Mouse (Mus musculus): ENCODE measurements around the gene Rfc1. TPM values are rescaled to one million over a fixed set of nuclear protein-coding genes. Genes with fewer than 3 reads are reported as not detected.

The Rfc1 gene
- 146 and 160 TPM in 2 replicates for polyA plus RNA-seq (2011; ENCODE audit: insufficient read depth, insufficient read length, low read depth, missing spikeins)

GRCm38 (mm10) chr5:65335298-65336074 is at the start of gene Rfc1:
TSS of gene Rfc1 (minus strand) at chr5:65335670.
- H3K4me3 ChIP-seq (ENCODE audit: low read depth, low read length): peak within 1 kb of the TSS; percentile 88
- no peaks in the 10 kb centered on the region for H3K9me3 ChIP-seq (replicated peaks; ENCODE audit: control insufficient read depth, insufficient read depth, low read length, poor library complexity, severe bottlenecking)
- peak within 1 kb of the TSS; percentile 90 for H3K9ac ChIP-seq (ENCODE audit: low read depth, poor library complexity, severe bottlenecking)
- no peaks in the 10 kb centered on the region for H3K27me3 ChIP-seq (ENCODE audit: control insufficient read depth, insufficient read depth, low read length, poor library complexity, severe bottlenecking)
- peak within 1 kb of the TSS; percentile 49 for H3K27ac ChIP-seq (ENCODE audit: insufficient read depth, low read length)
- 0 out of 2 replicates have a peak, but pooled peaks have one; percentile 21 for TF ChIP-seq EP300 (IDR thresholded peaks at IDR 0.05; ENCODE audit: insufficient read depth, low read depth, low read length)
- peak; percentile 71 for TF ChIP-seq POLR2A (IDR thresholded peaks at IDR 0.05; ENCODE audit: insufficient read depth, low read length)
- TF ChIP-seq CTCF (IDR thresholded peaks at IDR 0.05; ENCODE audit: low read depth, low read length): no peak
- no peaks in the 10 kb centered on the region for H3K4me1 ChIP-seq (ENCODE audit: control insufficient read depth, insufficient read depth, low read length)
- no peaks in the 10 kb centered on the region for H3K36me3 ChIP-seq (ENCODE audit: control insufficient read depth, insufficient read depth, low read length, poor library complexity, severe bottlenecking)

DNA sequence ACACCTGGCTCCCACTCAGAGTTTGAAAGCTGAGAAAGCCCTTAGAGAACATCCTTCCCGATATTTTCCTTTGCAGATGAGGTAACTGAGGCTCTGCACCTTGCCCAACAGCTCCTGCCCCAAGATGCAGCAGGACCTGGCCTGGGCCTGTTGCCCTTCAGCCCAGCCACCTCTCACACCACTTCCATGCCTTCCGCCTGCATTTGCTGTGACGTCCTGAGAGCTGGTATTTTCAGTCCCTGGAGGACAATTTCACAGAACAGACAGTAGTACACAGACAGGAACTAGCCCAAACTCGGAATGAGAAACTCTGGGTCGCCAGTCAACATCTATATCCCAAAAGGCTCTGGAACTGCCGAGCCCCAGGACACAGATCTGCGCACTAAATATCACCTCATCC is 39.3 kb upstream of the Rfc1 start:
- Histone ChIP-seq H3K4me1 (ENCODE audit: control insufficient read depth, insufficient read depth, low read length) (no peaks in the 10 kb centered on the region), H3K4me3 (ENCODE audit: low read depth, low read length) (no peak overlapping the region), H3K9ac (ENCODE audit: low read depth, poor library complexity, severe bottlenecking) (no peak overlapping the region), H3K36me3 (ENCODE audit: control insufficient read depth, insufficient read depth, low read length, poor library complexity, severe bottlenecking) (no peaks in the 10 kb centered on the region), H3K27me3 (ENCODE audit: control insufficient read depth, insufficient read depth, low read length, poor library complexity, severe bottlenecking) (no peaks in the 10 kb centered on the region), H3K9me3 (replicated peaks; ENCODE audit: control insufficient read depth, insufficient read depth, low read length, poor library complexity, severe bottlenecking) (no peaks in the 10 kb centered on the region), H3K27ac (ENCODE audit: insufficient read depth, low read length) (no peak overlapping the region)
- TF ChIP-seq POLR2A (IDR thresholded peaks at IDR 0.05; ENCODE audit: insufficient read depth, low read length) (no peak), CTCF (IDR thresholded peaks at IDR 0.05; ENCODE audit: low read depth, low read length) (no peak), EP300 (IDR thresholded peaks at IDR 0.05; ENCODE audit: insufficient read depth, low read depth, low read length) (no peak)

DNA sequence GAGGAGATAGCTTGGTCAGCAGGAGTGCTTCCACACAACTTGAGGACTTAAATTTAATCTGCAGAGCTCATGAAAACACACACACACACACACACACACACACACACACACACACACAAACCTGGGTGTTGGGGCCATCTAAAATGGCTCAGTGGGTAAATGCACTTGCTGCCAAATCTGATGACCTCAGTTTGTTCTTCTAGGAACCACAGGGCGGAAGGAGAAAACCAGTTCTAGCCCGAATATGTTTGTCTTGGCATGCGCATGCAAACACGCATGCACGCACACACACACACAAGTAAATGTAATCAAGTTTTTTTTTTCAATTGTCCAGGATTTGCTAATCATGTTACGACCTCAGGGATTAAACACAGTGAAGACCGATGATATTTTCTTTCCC is 36.1 kb upstream of the Rfc1 start:
- no peak overlapping the region for H3K27ac ChIP-seq (ENCODE audit: insufficient read depth, low read length)
- H3K9ac ChIP-seq (ENCODE audit: low read depth, poor library complexity, severe bottlenecking): no peak overlapping the region
- H3K9me3 ChIP-seq (replicated peaks; ENCODE audit: control insufficient read depth, insufficient read depth, low read length, poor library complexity, severe bottlenecking): no peaks in the 10 kb centered on the region
- no peaks in the 10 kb centered on the region for H3K27me3 ChIP-seq (ENCODE audit: control insufficient read depth, insufficient read depth, low read length, poor library complexity, severe bottlenecking)
- H3K4me1 ChIP-seq (ENCODE audit: control insufficient read depth, insufficient read depth, low read length): no peaks in the 10 kb centered on the region
- no peak overlapping the region for H3K4me3 ChIP-seq (ENCODE audit: low read depth, low read length)
- H3K36me3 ChIP-seq (ENCODE audit: control insufficient read depth, insufficient read depth, low read length, poor library complexity, severe bottlenecking): no peaks in the 10 kb centered on the region
- TF ChIP-seq EP300 (IDR thresholded peaks at IDR 0.05; ENCODE audit: insufficient read depth, low read depth, low read length) (no peak), CTCF (IDR thresholded peaks at IDR 0.05; ENCODE audit: low read depth, low read length) (no peak), POLR2A (IDR thresholded peaks at IDR 0.05; ENCODE audit: insufficient read depth, low read length) (no peak)

DNA sequence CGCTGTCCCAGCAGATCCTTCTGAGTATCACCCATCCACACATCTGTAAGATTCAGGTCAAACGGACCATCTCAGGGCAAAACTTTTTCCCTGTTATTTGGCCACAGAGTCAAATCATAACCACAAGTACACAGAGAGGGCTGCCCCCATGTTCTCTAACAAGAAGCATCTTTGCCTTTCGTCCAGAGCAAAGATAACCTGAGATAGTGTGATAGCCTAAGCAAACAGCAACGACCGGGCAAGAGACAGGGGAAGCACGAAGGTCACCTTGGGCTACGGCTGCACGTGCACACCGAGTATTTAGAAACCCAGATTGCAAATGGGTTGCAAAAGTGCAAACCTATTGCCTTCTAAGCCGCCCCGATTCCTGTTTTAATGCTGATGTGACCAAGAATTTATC is 32.4 kb upstream of the Rfc1 start:
- Histone ChIP-seq H3K27ac (ENCODE audit: insufficient read depth, low read length) (no peak overlapping the region), H3K36me3 (ENCODE audit: control insufficient read depth, insufficient read depth, low read length, poor library complexity, severe bottlenecking) (no peaks in the 10 kb centered on the region), H3K4me3 (ENCODE audit: low read depth, low read length) (no peak overlapping the region), H3K4me1 (ENCODE audit: control insufficient read depth, insufficient read depth, low read length) (no peaks in the 10 kb centered on the region), H3K9me3 (replicated peaks; ENCODE audit: control insufficient read depth, insufficient read depth, low read length, poor library complexity, severe bottlenecking) (no peaks in the 10 kb centered on the region), H3K9ac (ENCODE audit: low read depth, poor library complexity, severe bottlenecking) (no peak overlapping the region), H3K27me3 (ENCODE audit: control insufficient read depth, insufficient read depth, low read length, poor library complexity, severe bottlenecking) (no peaks in the 10 kb centered on the region)
- no peak for TF ChIP-seq CTCF (IDR thresholded peaks at IDR 0.05; ENCODE audit: low read depth, low read length)
- no peak for TF ChIP-seq EP300 (IDR thresholded peaks at IDR 0.05; ENCODE audit: insufficient read depth, low read depth, low read length)
- TF ChIP-seq POLR2A (IDR thresholded peaks at IDR 0.05; ENCODE audit: insufficient read depth, low read length): no peak

DNA sequence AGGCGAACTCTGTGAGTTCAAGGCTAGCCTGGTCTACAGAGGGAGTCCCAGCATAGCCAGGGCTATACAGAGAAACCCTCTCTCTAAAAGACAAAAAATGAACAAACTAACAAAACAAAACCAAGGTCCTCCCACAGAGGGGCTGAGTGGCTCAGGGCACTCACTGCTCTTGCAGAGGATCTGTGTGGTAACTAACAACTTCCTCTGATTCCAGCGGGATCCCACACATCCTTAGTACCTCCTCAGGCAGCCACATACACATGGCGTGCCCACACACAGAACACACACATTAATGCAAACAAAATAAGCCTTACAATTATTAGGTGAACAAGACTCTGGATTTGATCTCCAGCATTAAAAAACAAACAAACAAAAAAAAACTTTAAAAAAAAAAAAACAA is 22.3 kb upstream of the Rfc1 start:
- H3K27ac ChIP-seq (ENCODE audit: insufficient read depth, low read length): no peak overlapping the region

GRCm38 (mm10) chr5:65356851-65357250 is 21.4 kb upstream of the Rfc1 start:
- H3K9ac ChIP-seq (ENCODE audit: low read depth, poor library complexity, severe bottlenecking): no peak overlapping the region
- H3K27me3 ChIP-seq (ENCODE audit: control insufficient read depth, insufficient read depth, low read length, poor library complexity, severe bottlenecking): no peaks in the 10 kb centered on the region
- H3K27ac ChIP-seq (ENCODE audit: insufficient read depth, low read length): no peak overlapping the region
- no peaks in the 10 kb centered on the region for H3K9me3 ChIP-seq (replicated peaks; ENCODE audit: control insufficient read depth, insufficient read depth, low read length, poor library complexity, severe bottlenecking)
- no peak overlapping the region for H3K4me3 ChIP-seq (ENCODE audit: low read depth, low read length)
- TF ChIP-seq POLR2A (IDR thresholded peaks at IDR 0.05; ENCODE audit: insufficient read depth, low read length) (no peak), EP300 (IDR thresholded peaks at IDR 0.05; ENCODE audit: insufficient read depth, low read depth, low read length) (no peak), CTCF (IDR thresholded peaks at IDR 0.05; ENCODE audit: low read depth, low read length) (no peak)
- no peaks in the 10 kb centered on the region for H3K4me1 ChIP-seq (ENCODE audit: control insufficient read depth, insufficient read depth, low read length)
- no peaks in the 10 kb centered on the region for H3K36me3 ChIP-seq (ENCODE audit: control insufficient read depth, insufficient read depth, low read length, poor library complexity, severe bottlenecking)

More for the DNA sequence above, 22.3 kb upstream of the Rfc1 start:
- no peaks in the 10 kb centered on the region for H3K27me3 ChIP-seq (ENCODE audit: control insufficient read depth, insufficient read depth, low read length, poor library complexity, severe bottlenecking)
- TF ChIP-seq POLR2A (IDR thresholded peaks at IDR 0.05; ENCODE audit: insufficient read depth, low read length) (no peak), CTCF (IDR thresholded peaks at IDR 0.05; ENCODE audit: low read depth, low read length) (no peak), EP300 (IDR thresholded peaks at IDR 0.05; ENCODE audit: insufficient read depth, low read depth, low read length) (no peak)
- no peaks in the 10 kb centered on the region for H3K36me3 ChIP-seq (ENCODE audit: control insufficient read depth, insufficient read depth, low read length, poor library complexity, severe bottlenecking)
- H3K9me3 ChIP-seq (replicated peaks; ENCODE audit: control insufficient read depth, insufficient read depth, low read length, poor library complexity, severe bottlenecking): no peaks in the 10 kb centered on the region
- H3K4me1 ChIP-seq (ENCODE audit: control insufficient read depth, insufficient read depth, low read length): no peaks in the 10 kb centered on the region
- no peak overlapping the region for H3K9ac ChIP-seq (ENCODE audit: low read depth, poor library complexity, severe bottlenecking)
- H3K4me3 ChIP-seq (ENCODE audit: low read depth, low read length): no peak overlapping the region

All from ES-Bruce4 (cell line).